Mouse (Mus musculus): ENCODE results near the gene Jagn1. TPM values are rescaled to one million over a fixed set of nuclear protein-coding genes. Genes with fewer than 3 reads are reported as not detected.

Gene Jagn1
- polyA plus RNA-seq, 1 experiment from 2014 or later = 84.3 TPM

DNA sequence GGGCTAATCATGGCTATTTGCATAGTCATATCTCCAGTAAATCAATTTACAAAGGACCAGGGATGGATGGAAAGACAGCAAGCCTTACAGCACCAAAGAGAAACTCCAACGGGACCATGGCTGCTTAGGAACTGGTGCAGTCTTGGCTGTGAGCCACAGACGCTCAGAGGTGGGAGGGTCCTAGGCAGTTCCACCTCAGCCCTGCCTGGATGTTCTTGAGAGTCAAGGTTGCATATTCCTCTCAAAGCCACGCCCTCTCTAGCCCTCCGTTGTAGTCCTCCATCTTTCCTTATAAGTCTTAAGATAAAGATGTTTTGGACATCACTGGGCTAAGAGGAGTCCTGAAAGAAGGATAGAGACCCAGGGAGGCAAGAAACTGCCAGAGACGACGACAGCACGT is 21.7 kb downstream of the Jagn1 start:
- no peak for ATAC-seq
- 70% methylated on average over 7 of the region's 7 CpGs for WGBS
- Histone ChIP-seq H3K27ac (no peak overlapping the region), H3K4me3 (replicated peaks) (no peak overlapping the region), H3K27me3 (0 out of 2 replicates have a peak, but pooled peaks cover 4% of the 10 kb centered on the region), H3K9me3 (no peaks in the 10 kb centered on the region), H3K9ac (replicated peaks) (no peak overlapping the region), H3K4me1 (replicated peaks) (no peaks in the 10 kb centered on the region; the same call in 1 of the 2 replicates), H3K36me3 (no peaks in the 10 kb centered on the region), H3K4me2 (replicated peaks) (no peak overlapping the region)

DNA sequence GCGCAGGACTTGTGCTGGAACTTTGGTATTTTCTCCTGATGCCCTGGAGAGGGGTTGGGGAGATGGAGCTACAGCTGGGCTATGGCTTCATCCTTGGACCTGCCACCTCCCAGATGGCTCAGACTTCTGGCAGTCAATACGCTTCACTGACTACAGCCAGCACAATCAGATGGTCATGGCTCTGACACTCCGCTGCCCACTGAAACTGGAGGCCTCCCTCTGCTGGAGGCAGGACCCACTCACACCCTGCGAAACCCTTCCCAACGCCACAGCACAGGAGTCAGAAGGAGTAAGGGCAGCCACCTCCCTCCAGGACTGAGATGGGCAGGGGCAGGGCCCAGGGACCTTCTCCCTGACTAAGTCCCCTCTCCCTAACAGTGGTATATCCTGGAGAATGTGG is 23.2 kb downstream of the Jagn1 start:
- H3K27me3 ChIP-seq = peaks cover 20% of the 10 kb centered on the region
- no peak overlapping the region for H3K27ac ChIP-seq
- no peak for ATAC-seq
- H3K9me3 ChIP-seq = no peaks in the 10 kb centered on the region
- H3K4me3 ChIP-seq (replicated peaks) = no peak overlapping the region
- H3K9ac ChIP-seq (replicated peaks) = no peak overlapping the region
- peaks cover 11% of the 10 kb centered on the region for H3K4me1 ChIP-seq (replicated peaks)
- H3K4me2 ChIP-seq (replicated peaks) = no peak overlapping the region
- WGBS = 45% methylated on average over 5 of the region's 5 CpGs
- H3K36me3 ChIP-seq = no peaks in the 10 kb centered on the region

- Histone ChIP-seq H3K27ac (no peak overlapping the region), H3K4me2 (replicated peaks) (no peak overlapping the region), H3K36me3 (no peaks in the 10 kb centered on the region), H3K4me3 (replicated peaks) (no peak overlapping the region), H3K9ac (replicated peaks) (no peak overlapping the region), H3K4me1 (replicated peaks) (peaks cover 15% of the 10 kb centered on the region), H3K27me3 (peaks cover 40% of the 10 kb centered on the region), H3K9me3 (no peaks in the 10 kb centered on the region)
- no peak for ATAC-seq
- WGBS = 66% methylated on average over 3 of the region's 3 CpGs
Measured at GRCm38 (mm10) chr6:113468512-113468911, 26.1 kb downstream of the Jagn1 start.

DNA sequence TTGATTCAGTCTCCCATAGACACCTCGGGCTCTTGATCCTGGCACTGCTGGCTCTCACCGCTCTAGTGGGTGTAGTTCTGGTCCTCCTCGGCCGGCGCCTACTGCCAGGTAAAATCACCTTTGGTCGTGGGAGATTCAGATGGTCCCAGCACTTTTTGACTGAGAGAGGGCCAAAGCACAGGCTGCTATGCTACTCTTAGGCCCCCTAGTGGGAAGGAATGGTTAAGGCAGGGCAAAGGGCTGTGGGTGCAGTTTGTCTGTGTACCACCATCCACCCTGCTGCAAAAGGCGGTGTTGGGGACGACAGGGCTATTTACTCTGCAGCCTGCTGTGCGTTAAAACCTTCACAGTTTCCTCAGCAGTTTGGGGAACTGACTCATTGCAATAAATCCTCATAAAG is 26.7 kb downstream of the Jagn1 start:
- WGBS = 8% methylated on average over 9 of the region's 9 CpGs
- no peak overlapping the region; the same call in 1 of the 2 replicates for H3K9ac ChIP-seq (replicated peaks)
- peaks cover 15% of the 10 kb centered on the region for H3K4me1 ChIP-seq (replicated peaks)
- no peaks in the 10 kb centered on the region for H3K9me3 ChIP-seq
- H3K36me3 ChIP-seq = no peaks in the 10 kb centered on the region
- peak overlapping the region; percentile 35 for H3K4me3 ChIP-seq (replicated peaks)
- peaks cover 40% of the 10 kb centered on the region for H3K27me3 ChIP-seq
- ATAC-seq = peak; percentile 76
- no peak overlapping the region for H3K27ac ChIP-seq
- peak overlapping the region; percentile 63 for H3K4me2 ChIP-seq (replicated peaks)

DNA sequence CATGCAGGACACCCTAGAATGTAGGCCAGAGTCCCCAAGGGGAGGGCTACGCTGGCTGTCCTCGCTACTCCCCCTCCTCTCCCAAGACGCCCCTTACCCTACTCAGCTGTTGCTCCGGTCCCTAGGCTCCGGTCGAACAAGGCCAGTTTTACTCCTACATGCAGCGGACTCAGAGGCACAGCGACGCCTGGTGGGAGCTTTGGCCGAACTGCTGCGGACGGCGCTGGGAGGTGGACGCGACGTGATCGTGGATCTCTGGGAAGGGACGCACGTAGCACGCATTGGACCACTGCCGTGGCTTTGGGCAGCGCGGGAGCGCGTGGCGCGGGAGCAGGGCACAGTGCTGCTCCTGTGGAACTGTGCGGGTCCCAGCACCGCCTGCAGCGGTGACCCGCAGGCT is 27.1 kb downstream of the Jagn1 start:
- H3K4me3 ChIP-seq (replicated peaks) = peak overlapping the region; percentile 35
- peak overlapping the region; percentile 63 for H3K4me2 ChIP-seq (replicated peaks)
- peak overlapping the region; percentile 52 for H3K9ac ChIP-seq (replicated peaks)
- H3K27ac ChIP-seq = no peak overlapping the region
- H3K27me3 ChIP-seq = peaks cover 40% of the 10 kb centered on the region
- peaks cover 15% of the 10 kb centered on the region for H3K4me1 ChIP-seq (replicated peaks)
- H3K9me3 ChIP-seq = no peaks in the 10 kb centered on the region
- no peaks in the 10 kb centered on the region for H3K36me3 ChIP-seq
- WGBS = under 1% methylated on average over 31 of the region's 31 CpGs
- peak; percentile 80 for ATAC-seq

DNA sequence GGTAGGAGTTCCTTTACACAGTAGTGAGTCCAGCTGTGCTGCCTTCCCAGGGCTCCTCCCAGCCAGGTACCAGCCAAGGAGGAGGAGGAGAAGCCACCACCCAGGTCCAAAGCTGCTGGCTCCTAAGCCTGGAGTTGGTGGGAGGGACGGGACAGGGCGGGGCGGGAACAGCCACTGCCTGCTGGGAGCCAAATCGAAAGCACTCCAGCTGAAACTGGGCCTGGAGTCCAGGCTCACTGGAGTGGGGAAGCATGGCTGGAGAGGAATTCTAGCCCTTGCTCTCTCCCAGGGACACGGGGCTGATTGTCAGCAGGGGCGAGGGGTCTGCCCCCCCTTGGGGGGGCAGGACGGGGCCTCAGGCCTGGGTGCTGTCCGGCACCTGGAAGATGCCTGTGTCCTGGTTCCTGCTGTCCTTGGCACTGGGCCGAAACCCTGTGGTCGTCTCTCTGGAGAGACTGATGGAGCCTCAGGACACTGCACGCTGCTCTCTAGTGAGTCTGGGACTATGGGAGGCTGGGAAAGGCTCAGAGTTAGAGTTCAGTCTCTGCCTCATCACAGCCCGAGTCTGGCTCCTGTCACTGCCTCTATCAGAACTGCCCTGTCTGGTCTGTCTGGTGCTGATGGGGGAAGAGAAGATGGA is 29.0 kb downstream of the Jagn1 start, which contains the start of gene Il17rc:
TSS of gene Il17rc (plus strand) at position 131 of the 640 bp plus-strand sequence.
- peak within 1 kb of the TSS; percentile 49; the same call in 1 of the 2 replicates for H3K9ac ChIP-seq (replicated peaks)
- WGBS = 19% methylated on average over 12 of the region's 12 CpGs
- no peaks in the 10 kb centered on the region for H3K36me3 ChIP-seq
- H3K9me3 ChIP-seq = no peaks in the 10 kb centered on the region
- H3K27ac ChIP-seq = no peak within 1 kb of the TSS
- no peak for ATAC-seq
- no peak within 1 kb of the TSS for H3K4me3 ChIP-seq (replicated peaks)
- peaks cover 15% of the 10 kb centered on the region for H3K4me1 ChIP-seq (replicated peaks)
- peaks cover 40% of the 10 kb centered on the region for H3K27me3 ChIP-seq
- H3K4me2 ChIP-seq (replicated peaks) = peak within 1 kb of the TSS; percentile 13; the same call in 1 of the 2 replicates

DNA sequence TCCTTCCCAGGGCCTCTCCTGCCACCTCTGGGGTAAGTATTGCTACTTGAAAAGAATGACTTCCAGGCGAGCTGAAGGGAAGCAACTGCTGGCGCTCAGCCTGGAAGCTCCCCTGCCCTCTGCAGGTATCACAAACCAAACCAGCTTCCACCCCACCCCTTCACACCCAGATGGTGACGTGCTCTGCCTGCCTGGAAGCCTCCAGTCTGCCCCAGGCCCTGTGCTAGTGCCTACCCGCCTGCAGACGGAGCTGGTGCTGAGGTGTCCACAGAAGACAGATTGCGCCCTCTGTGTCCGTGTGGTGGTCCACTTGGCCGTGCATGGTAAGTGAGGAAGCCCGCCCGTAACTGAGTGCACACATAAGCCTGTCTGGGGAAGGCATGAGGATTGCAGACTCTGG is 29.7 kb downstream of the Jagn1 start:
- no peak for ATAC-seq
- H3K4me2 ChIP-seq (replicated peaks) = no peak overlapping the region
- peaks cover 40% of the 10 kb centered on the region for H3K27me3 ChIP-seq
- no peak overlapping the region for H3K4me3 ChIP-seq (replicated peaks)
- peaks cover 15% of the 10 kb centered on the region for H3K4me1 ChIP-seq (replicated peaks)
- H3K9me3 ChIP-seq = no peaks in the 10 kb centered on the region
- 71% methylated on average over 10 of the region's 10 CpGs for WGBS
- no peak overlapping the region for H3K27ac ChIP-seq
- no peaks in the 10 kb centered on the region for H3K36me3 ChIP-seq
- H3K9ac ChIP-seq (replicated peaks) = no peak overlapping the region

DNA sequence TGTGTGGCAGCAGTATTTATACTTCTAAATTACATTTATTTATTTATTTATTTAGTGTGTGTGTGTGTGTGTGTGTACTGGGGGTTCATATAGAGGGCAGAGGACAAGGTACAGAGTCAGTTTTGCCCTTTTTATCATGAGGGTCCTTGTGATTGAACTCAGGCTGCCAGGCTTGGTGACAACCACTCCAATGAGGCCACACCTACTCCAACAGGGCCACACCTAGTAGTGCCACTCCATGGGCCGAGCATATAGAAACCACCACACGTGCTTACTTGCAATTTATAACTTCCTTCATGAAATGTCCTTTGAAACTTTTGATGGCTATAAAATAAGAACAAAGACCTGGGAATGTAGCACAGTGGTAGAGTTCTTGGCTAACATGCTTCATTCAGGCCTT is 30.9 kb downstream of the Jagn1 start:
- WGBS = 77% methylated on average over 2 of the region's 2 CpGs
- Histone ChIP-seq H3K36me3 (no peaks in the 10 kb centered on the region), H3K9me3 (no peaks in the 10 kb centered on the region), H3K27me3 (peaks cover 40% of the 10 kb centered on the region), H3K4me1 (replicated peaks) (peaks cover 15% of the 10 kb centered on the region), H3K4me3 (replicated peaks) (no peak overlapping the region), H3K4me2 (replicated peaks) (no peak overlapping the region), H3K9ac (replicated peaks) (no peak overlapping the region), H3K27ac (no peak overlapping the region)
- no peak for ATAC-seq

GRCm38 (mm10) chr6:113473715-113474114 is 31.3 kb downstream of the Jagn1 start:
- no peak overlapping the region for H3K4me2 ChIP-seq (replicated peaks)
- peaks cover 15% of the 10 kb centered on the region for H3K4me1 ChIP-seq (replicated peaks)
- H3K27me3 ChIP-seq = peaks cover 39% of the 10 kb centered on the region
- no peaks in the 10 kb centered on the region for H3K36me3 ChIP-seq
- no peak overlapping the region for H3K9ac ChIP-seq (replicated peaks)
- WGBS = 80% methylated on average over 6 of the region's 6 CpGs
- no peak overlapping the region for H3K4me3 ChIP-seq (replicated peaks)
- H3K27ac ChIP-seq = no peak overlapping the region
- ATAC-seq = no peak
- H3K9me3 ChIP-seq = no peaks in the 10 kb centered on the region

DNA sequence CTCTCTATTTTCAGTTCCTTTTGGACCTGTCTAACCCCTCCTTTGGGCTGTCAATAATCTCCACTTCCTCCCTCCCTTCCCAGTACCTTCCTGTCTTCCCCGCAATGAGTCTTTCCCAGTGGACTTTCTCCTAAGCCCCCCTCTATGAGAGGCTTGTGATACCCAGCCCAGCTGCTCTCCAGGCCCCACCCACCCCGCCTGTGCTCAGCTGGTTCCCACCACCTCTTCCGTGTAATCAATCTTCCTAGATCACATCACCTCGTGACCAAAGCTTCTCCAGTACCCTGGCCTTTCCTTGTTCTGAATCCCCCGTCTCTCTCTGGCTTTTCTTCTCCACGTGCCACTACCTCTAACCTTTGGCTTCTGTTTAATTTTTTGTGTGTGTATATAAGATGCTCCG is 35.0 kb downstream of the Jagn1 start:
- no peak for ATAC-seq
- WGBS = 55% methylated on average over 7 of the region's 7 CpGs
- Histone ChIP-seq H3K4me2 (replicated peaks) (no peak overlapping the region), H3K4me1 (replicated peaks) (peaks cover 9% of the 10 kb centered on the region), H3K4me3 (replicated peaks) (no peak overlapping the region), H3K36me3 (no peaks in the 10 kb centered on the region), H3K9ac (replicated peaks) (no peak overlapping the region), H3K27me3 (peaks cover 28% of the 10 kb centered on the region; the same call in 1 of the 2 replicates), H3K9me3 (no peaks in the 10 kb centered on the region), H3K27ac (no peak overlapping the region)

GRCm38 (mm10) chr6:113478906-113479305 is 36.5 kb downstream of the Jagn1 start:
- H3K4me1 ChIP-seq (replicated peaks) = peaks cover 15% of the 10 kb centered on the region
- H3K27me3 ChIP-seq = peaks cover 24% of the 10 kb centered on the region; the same call in 1 of the 2 replicates
- WGBS = 86% methylated on average over 10 of the region's 10 CpGs
- no peak for ATAC-seq
- no peaks in the 10 kb centered on the region for H3K9me3 ChIP-seq
- no peak overlapping the region for H3K4me3 ChIP-seq (replicated peaks)
- H3K27ac ChIP-seq = no peak overlapping the region
- no peak overlapping the region for H3K4me2 ChIP-seq (replicated peaks)
- no peak overlapping the region for H3K9ac ChIP-seq (replicated peaks)
- no peaks in the 10 kb centered on the region for H3K36me3 ChIP-seq

DNA sequence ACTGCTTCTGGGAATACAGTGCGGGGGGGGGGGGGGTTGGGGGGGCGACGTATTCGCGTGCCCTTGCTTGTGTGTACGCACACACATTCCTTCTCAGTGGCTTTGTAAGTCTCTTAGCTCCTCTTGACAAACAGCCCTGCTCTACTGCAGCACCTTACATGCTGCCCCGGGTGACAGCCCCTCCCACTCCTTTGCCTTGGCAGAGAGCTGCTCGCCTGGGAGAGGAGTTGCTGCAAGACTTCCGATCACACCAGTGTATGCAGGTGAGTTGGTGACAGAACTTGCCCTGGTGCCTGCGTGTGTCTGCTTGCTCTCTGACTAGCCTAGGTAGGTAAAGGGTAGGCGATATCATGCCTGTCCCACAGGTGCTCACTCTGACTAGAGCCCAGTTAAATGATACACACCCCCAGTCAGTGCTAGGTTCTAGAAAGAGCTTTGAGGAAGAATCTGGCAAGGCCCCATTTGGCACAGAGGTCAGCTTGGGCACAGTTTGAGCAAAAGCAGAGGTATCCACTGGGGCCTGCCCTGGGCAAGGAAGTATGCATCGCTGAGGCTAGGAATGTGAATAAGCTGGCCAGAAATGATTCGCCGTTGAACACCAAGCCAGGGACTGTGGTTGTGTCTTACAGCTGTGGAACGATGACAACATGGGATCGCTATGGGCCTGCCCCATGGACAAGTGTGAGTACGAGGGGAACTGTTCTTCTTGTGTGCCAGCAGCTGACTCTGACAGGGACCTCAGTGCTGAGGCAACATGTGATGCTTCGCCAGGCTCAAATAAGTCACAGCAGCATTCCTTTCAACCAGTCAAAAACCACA is 38.4 kb downstream of the Jagn1 start:
- no peak for ATAC-seq
- Histone ChIP-seq H3K27me3 (peaks cover 24% of the 10 kb centered on the region; the same call in 1 of the 2 replicates), H3K9ac (replicated peaks) (no peak overlapping the region), H3K27ac (no peak overlapping the region), H3K4me3 (replicated peaks) (no peak overlapping the region), H3K9me3 (no peaks in the 10 kb centered on the region), H3K4me1 (replicated peaks) (peaks cover 34% of the 10 kb centered on the region), H3K36me3 (0 out of 2 replicates have a peak, but pooled peaks cover under 1% of the 10 kb centered on the region), H3K4me2 (replicated peaks) (no peak overlapping the region)
- 70% methylated on average over 18 of the region's 18 CpGs for WGBS
